Mouse (Mus musculus) T-cell, adult 2 months (primary cell): ENCODE data around the gene Cela1.

Experiments
- DNase-seq: peaks from one replicate; pipeline ENCODE4 v3.0.0; 2022; ENCODE audit warnings: low spot score

The Cela1 gene

DNA sequence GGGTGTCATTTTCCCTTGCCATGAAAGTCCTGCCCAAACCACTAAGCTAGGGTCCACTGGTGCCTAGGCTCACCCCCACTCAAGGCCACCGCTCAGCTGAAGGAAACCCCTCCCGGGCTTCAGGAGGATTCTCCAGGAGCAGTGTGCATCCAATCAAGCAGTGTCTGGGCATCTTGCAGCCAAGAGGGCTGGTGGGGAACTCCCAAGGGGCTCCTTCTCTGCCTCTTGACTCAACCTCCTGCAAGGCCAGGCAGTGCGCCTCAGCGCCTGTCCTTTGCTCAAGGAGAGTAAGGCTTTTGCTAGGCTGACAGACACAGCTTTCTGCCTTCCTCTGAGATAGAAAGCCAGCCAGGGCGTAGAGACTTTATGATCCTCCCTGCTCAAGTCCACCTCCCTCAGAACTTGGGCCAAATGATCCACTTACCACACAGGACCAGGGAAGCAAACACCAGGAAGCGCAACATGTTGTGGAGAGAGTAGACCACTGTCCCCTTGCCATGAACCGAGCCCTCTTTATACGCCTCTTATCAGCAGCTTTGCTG, at the start of gene Cela1:
TSS of gene Cela1 (minus strand) at position 492 of the 542 bp plus-strand sequence.
- no peak for DNase-seq

DNA sequence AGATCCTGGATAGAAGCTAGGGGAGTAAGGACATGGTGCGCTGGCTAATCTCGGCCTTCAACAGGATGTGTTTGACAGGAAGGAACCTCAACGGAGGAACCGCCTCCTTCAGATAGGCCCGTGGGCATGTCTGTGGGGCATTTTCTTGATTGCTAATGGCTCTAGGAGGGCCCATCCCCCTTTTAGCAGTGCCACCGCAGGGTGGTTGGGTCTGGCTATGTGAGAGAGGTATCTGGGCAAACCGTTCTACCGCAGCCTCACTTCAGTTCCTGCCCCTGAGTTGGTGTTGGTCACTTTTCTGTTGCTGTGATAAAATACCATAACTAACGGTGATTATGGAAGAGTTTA, 48.2 kb upstream of the Cela1 start:
- no peak for DNase-seq

- DNase-seq, result no peak
These were observed 47.6 kb upstream of the Cela1 start for GRCm38 (mm10) chr15:100735095-100735952.

DNA sequence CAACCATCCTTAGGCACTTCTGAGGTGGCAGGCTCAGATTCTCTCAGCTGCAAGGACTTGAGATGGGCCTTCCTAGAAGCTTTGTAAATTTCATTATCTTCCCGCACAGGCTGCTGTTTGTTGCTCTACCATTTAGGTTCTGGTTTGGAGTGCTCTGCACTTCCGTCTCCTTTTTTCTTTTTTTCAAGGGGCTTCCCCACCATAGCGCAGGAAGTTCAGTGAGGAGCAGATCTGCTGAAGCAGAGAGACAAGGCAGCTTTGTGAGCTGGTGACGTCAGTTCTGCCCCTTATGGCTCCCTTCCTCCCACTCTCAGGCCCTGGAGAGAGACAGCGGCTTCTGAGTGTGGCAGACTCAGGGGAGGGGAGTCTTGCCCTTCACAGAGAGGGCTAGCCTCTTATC, 44.9 kb upstream of the Cela1 start:
- peak; percentile 91 for DNase-seq

GRCm38 (mm10) chr15:100731081-100731480, 43.4 kb upstream of the Cela1 start:
- no peak for DNase-seq

- peak; percentile 79 for DNase-seq
These were observed 41.7 kb upstream of the Cela1 start, which contains the start of gene Galnt6 for GRCm38 (mm10) chr15:100729281-100729985. Galnt6 (minus strand) TSS chr15:100729376.

DNA sequence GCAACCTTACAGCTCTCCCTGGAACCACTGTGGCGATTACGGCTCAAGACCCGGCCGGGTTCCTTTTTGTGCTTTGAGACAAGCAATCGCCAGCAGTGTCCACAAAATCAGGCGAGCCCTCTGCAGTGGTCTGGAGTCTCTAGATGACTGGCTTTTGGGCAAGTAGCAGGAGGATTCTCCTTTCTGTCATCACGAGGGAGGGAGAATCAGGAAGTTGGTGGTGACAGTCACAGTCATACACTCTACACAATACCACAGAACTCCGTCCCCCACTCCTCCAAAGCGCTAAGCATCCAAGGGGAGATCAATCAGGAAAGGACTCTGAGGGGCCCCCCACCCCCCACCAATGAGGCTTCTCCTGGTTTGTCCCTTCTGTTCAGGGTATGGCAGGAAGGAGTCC, 40.9 kb upstream of the Cela1 start:
- peak; percentile 34 for DNase-seq

DNA sequence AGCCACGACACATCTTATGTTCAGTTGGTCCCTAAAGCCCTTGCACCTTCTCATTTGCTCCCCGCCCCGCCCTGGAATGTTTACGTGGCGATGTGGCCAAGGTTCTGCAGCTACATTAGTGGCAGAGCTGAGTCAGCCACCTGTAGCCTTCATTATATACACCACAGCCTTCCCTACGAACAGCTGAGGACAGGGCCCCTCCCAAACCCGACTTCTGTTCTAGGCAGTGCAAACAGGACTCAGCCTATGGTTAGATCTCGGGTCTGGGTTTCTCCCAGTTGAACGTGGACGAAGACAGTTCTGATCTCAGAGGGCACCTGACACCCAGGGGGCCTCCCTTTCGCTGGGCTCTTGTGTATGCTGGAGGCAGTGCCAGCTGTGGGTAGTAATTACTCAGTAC, 40.1 kb upstream of the Cela1 start:
- DNase-seq, result peak; percentile 52

GRCm38 (mm10) chr15:100726721-100727120, 39.0 kb upstream of the Cela1 start:
- DNase-seq, result no peak

- peak; percentile 76 for DNase-seq
These were observed 35.8 kb upstream of the Cela1 start for GRCm38 (mm10) chr15:100723505-100723904.

- no peak for DNase-seq
These were observed 34.8 kb upstream of the Cela1 start for GRCm38 (mm10) chr15:100722564-100722963.

DNA sequence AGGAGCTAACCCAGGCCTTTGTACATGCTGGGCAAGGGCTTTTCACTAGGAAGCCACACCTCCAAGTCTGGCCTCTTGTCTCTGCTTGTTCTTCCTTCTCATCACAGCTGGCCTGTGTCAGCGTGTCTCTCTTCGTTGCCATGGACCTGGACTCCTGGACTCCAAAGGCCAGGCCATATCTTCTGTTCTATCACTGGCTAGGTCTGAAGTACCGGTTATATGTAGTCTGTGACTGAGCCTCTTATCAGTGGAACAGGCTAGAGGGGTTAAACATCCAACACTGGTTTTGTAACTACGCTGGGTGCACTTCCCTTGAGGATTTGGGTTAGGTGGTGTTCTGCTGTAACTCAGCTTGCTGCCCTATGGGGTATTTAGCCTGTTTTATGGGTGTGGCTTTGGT, 34.3 kb upstream of the Cela1 start:
- DNase-seq, result no peak

DNA sequence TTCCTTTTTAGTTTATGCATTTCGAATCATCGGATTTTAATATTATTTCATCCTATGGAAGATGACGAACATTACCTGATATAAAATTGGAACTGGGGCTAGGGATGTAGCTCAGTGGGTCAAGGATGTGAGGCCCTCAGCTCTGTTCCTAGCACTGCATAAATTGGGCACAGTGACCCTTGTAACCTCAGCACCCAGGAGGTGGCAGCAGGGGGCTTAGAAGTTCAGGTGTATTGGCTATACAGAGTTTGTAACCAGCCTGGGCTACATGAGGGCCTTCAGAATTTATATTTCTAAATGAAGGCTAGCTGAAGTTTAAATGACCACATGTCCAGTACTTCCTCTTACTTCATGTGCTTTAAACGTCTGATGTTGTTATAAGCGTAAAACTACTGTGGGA, 33.7 kb upstream of the Cela1 start:
- DNase-seq, result no peak

DNA sequence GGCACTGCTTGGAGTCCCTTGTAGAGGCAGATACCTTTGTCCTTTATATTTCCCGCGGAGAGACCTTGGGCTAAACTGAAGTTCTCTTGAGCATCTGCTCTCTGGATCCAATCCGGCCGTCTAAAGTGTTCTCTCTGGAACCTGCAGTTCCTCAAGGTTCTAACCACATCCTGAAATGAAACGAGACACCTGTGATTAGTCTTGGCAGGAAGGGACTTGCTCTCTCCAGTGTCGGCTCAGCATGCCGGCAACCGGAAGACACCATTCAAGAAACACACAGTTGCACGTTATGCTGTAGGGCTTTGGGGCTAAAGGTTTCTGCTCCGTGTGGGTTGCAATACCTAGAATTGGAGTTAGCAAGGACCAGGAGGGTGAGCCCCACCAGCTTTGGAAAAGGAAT, 32.3 kb upstream of the Cela1 start:
- peak; percentile 79 for DNase-seq

DNA sequence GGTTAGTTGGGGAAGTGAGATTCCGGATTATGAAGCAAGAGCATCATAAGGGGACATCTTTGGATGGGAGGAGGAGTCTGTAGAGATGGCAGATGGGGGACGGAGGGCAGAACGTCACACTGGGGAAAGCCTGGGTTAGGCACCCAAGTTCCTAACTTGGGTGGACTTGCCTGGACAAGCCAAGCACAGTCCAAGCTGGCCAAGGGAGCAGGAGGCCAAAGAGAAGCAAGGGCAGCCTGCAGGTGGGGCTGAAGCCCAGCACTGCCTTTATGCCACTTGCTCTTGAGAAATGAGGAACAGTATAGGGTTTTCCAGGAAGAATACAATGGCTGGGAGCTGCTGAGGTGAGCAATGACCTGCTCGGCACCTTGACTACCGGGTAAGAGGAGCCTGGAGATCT, 31.5 kb upstream of the Cela1 start:
- no peak for DNase-seq

- DNase-seq, result peak; percentile 55
These were observed 30.9 kb upstream of the Cela1 start for GRCm38 (mm10) chr15:100718572-100718971.

DNA sequence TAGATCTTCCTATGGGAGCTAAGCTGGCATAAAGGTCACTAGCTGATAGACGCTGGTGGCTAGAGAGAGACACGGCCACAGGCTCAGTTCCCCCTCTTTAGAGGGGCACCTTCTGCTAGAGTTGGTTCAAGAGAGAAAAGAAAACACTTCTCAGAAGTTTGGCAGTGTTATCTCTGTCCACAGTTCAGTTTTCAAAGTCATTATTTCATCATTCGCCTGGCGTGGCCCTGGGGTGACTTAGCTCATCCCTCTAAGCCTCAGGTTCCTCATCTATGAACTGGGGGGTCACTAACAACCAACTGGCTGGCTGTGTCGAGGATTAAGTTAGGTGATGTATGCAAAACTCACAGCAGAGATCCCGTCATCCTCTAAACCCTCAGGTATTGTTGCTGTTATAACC, 30.2 kb upstream of the Cela1 start:
- DNase-seq, result no peak

- DNase-seq, result no peak
These were observed 27.8 kb upstream of the Cela1 start for GRCm38 (mm10) chr15:100715399-100715993.

- no peak for DNase-seq
These were observed 26.7 kb upstream of the Cela1 start for GRCm38 (mm10) chr15:100714470-100714869.

GRCm38 (mm10) chr15:100710838-100711237, 23.1 kb upstream of the Cela1 start:
- DNase-seq, result no peak

GRCm38 (mm10) chr15:100708433-100709078, 20.8 kb upstream of the Cela1 start:
- no peak for DNase-seq

DNA sequence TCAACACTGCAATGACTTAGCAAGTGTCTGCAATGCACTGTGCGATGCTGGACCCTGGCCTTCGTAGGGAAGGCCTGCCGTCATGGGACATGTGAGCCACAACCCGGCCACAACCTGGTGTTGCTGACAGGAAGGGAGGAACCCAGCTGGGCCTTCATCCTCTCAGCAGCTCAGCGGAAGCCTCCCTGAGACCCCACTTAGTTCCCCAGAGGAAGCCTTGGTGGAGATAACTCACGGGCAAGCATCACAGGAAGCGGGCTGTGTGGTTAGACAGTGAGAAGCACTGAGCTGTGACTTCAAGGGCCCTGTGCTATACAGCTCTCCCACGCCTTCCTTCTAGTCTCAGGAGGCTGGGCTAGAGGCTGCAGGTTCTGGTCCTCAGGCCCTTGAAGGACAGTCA, 18.5 kb upstream of the Cela1 start:
- peak; percentile 93 for DNase-seq
